Mouse (Mus musculus) E14TG2a.4 (cell line): ENCODE results near the gene Evi2a.

Experiments
- CTCF ChIP-seq: conservative IDR thresholded peaks from 2 replicates; pipeline ENCODE4 v1.5.1; 2014; ENCODE audit warnings: low read length
- NANOG ChIP-seq: IDR thresholded peaks from 2 replicates; pipeline ENCODE4 v1.6.1; 2014; ENCODE audit warnings: borderline replicate concordance, low read length, mixed read lengths
- POU5F1 ChIP-seq: IDR thresholded peaks from 2 replicates; pipeline ENCODE4 v1.6.1; 2014; ENCODE audit warnings: low read length, borderline replicate concordance

GRCm38 (mm10) chr11:79533950-79534690 is 3.7 kb upstream of the Evi2a start:
- no peak for TF ChIP-seq CTCF
- TF ChIP-seq POU5F1, result no peak
- no peak for TF ChIP-seq NANOG
